Mouse (Mus musculus): ENCODE data around the gene Tmem107. TPM values are rescaled to one million over a fixed set of nuclear protein-coding genes. Genes with fewer than 3 reads are reported as not detected.

Gene Tmem107
- polyA plus RNA-seq, 1 experiment from 2014 or later, result 55.1 TPM

DNA sequence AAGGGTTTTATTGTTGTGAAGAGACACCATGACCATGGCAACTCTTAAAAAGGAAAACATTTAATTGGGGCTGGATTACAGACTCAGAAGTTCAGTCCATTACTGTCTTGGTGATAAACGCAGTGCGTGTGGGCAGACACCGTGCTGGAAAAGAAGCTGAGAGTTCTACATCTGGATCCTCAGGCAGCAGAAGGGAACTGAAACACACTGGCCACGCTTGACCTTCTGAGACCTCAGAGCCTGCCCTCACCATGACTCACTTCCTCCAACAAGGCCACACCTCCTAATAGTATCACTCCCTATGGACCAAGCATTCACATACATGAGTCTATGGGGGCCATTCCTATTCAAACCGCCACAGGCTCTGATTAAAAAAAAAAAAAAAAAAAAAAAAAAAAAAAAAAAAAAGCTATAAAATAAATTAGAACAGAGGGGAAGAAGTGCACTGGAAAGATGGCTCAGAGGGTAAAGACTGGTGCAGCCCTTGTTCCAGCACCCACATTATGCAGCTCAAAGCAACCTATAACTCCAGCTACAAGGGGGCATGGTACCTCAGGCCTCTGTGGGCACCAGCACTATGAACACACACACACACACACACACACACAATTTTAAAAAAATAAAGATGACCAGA, 8.3 kb downstream of the Tmem107 start:
- no peak for ATAC-seq
- Histone ChIP-seq H3K27me3 (no peaks in the 10 kb centered on the region), H3K9ac (no peak overlapping the region), H3K9me3 (replicated peaks) (no peaks in the 10 kb centered on the region), H3K4me3 (no peak overlapping the region), H3K4me1 (peaks cover 7% of the 10 kb centered on the region), H3K36me3 (ENCODE audit: poor library complexity, severe bottlenecking) (no peaks in the 10 kb centered on the region), H3K4me2 (no peak overlapping the region), H3K27ac (no peak overlapping the region)
- 83% methylated on average over 5 of the region's 5 CpGs for WGBS

DNA sequence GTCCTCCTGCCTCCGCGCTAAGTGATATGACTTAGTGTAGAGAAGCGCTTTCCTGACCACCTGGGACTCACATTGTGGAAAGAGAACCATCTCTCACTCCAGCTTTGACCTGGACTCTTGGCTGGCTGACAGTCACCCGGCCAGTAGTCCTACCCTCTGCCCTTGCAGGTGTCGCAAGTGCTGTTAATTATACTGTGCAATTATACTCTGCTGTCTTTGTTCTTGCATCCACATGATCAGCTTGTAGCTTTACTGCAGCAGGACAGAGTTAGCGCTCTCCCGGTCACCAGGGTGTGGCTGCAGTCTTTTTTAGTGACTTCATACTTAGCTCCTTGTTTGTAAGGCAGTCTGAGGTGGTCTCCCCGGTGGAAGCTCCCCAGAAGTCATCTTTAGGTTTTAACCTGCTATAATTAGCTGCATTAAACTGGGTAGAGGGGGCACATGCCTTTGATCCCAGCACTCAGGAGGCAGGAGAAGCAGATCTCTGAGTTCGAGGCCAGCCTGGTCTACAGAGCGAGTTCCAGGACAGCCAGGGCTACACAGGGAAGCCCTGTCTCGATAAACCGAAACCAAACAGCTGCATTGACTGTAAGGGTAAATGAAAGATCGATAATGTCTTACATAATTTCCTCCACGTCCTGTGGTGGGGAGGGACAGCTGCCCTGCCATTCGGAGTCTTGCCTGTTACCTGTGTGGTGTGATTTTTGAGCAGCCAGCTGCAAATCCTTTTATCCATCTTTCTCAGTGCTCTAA, 9.7 kb downstream of the Tmem107 start:
- Histone ChIP-seq H3K4me2 (no peak overlapping the region), H3K36me3 (ENCODE audit: poor library complexity, severe bottlenecking) (no peaks in the 10 kb centered on the region), H3K4me3 (no peak overlapping the region), H3K9ac (no peak overlapping the region), H3K9me3 (replicated peaks) (no peaks in the 10 kb centered on the region), H3K4me1 (no peaks in the 10 kb centered on the region), H3K27ac (no peak overlapping the region), H3K27me3 (no peaks in the 10 kb centered on the region)
- ATAC-seq, result no peak
- 82% methylated on average over 15 of the region's 15 CpGs for WGBS

DNA sequence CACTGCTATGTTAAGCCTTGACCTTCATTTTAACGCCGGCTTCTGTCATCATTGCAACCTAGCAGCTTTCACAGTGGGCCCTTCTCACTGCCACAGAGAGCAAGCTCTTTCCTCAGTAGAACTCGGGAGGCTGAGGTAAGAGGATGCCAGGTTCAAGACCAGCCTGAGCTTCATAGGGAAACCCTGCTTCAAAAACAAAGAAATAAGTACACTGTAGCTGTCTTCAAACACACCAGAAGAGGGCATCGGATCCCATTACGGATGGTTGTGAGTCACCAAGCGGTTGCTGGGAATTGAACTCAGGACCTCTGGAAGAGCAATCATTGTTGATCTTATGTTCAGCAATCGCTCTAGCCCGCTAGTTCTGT, 10.2 kb downstream of the Tmem107 start:
- Histone ChIP-seq H3K27ac (no peak overlapping the region), H3K9ac (no peak overlapping the region), H3K27me3 (no peaks in the 10 kb centered on the region), H3K36me3 (ENCODE audit: poor library complexity, severe bottlenecking) (no peaks in the 10 kb centered on the region), H3K9me3 (replicated peaks) (no peaks in the 10 kb centered on the region), H3K4me1 (no peaks in the 10 kb centered on the region), H3K4me2 (no peak overlapping the region), H3K4me3 (no peak overlapping the region)
- WGBS, result 90% methylated on average over 8 of the region's 8 CpGs
- ATAC-seq, result no peak

DNA sequence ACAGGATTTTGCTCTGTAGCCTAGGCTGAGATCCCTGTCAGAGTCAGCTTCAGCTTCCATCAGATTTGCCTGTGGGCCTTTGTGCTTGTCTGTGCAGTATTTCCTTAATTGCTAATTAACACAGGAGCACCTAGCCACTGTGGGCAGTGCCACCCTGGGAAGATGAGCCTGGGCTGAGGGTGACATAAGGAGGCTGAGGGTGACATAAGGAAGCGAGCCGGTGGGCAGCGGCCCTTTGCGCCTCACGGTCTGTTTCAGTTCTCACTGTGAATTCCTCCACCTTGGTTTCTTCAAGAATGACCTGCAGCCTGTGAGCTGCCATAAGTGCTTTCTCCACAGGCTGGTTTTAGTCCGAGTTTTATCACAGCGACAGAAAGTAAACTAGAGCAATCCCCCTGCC, 11.0 kb downstream of the Tmem107 start:
- Histone ChIP-seq H3K27me3 (no peaks in the 10 kb centered on the region), H3K4me2 (no peak overlapping the region), H3K36me3 (ENCODE audit: poor library complexity, severe bottlenecking) (no peaks in the 10 kb centered on the region), H3K4me1 (no peaks in the 10 kb centered on the region), H3K27ac (no peak overlapping the region), H3K9me3 (replicated peaks) (no peaks in the 10 kb centered on the region), H3K4me3 (no peak overlapping the region), H3K9ac (no peak overlapping the region)
- WGBS, result 88% methylated on average over 7 of the region's 7 CpGs
- no peak for ATAC-seq

DNA sequence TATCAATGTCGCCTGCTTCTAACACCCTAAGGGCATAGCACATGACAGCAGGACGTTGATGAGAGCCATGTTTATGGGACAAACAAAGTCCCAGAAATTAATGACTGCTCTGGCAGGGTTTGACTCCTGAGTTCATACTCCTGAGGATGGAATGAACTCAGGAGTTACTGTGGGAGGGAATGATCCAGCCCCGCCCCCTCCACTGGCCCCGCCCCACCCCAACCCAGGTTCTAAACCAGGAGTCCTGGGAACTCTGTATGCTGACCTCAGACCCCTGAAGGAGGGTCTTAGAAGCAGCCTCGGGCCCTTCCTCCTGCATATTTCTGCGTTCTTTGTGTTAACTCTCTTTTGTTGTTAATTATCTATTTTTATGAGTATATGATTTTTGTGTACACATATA, 15.0 kb downstream of the Tmem107 start:
- Histone ChIP-seq H3K4me1 (peaks cover 23% of the 10 kb centered on the region), H3K9ac (no peak overlapping the region), H3K36me3 (ENCODE audit: poor library complexity, severe bottlenecking) (peaks cover 10% of the 10 kb centered on the region), H3K9me3 (replicated peaks) (no peaks in the 10 kb centered on the region), H3K27me3 (no peaks in the 10 kb centered on the region), H3K4me3 (no peak overlapping the region), H3K4me2 (no peak overlapping the region), H3K27ac (no peak overlapping the region)
- ATAC-seq, result no peak
- WGBS, result 70% methylated on average over 6 of the region's 6 CpGs

DNA sequence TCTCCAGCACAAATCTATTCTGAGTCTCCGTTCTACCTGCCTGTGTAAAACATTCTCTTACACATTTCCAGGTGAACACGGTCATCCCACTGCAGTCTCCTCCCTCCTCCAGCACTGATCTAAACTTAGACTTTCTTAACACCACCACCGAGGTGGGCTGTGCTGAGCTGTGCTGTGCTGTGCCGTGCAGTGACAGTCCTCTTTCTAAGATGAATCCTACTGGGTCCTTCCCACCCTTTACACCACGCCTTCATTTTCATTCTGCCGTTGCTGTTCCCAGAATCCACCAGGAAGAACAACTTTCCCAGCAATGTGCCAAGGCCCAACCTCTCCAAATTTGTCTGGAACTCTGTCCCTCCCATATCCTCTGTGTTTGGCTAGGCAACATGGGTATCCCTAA, 15.8 kb downstream of the Tmem107 start:
- peaks cover 16% of the 10 kb centered on the region for H3K36me3 ChIP-seq (ENCODE audit: poor library complexity, severe bottlenecking)
- peaks cover 27% of the 10 kb centered on the region for H3K4me1 ChIP-seq
- H3K4me2 ChIP-seq, result no peak overlapping the region
- no peak overlapping the region for H3K4me3 ChIP-seq
- H3K27ac ChIP-seq, result no peak overlapping the region
- 74% methylated on average over 6 of the region's 6 CpGs for WGBS
- H3K9ac ChIP-seq, result no peak overlapping the region
- no peaks in the 10 kb centered on the region for H3K9me3 ChIP-seq (replicated peaks)
- ATAC-seq, result no peak
- no peaks in the 10 kb centered on the region for H3K27me3 ChIP-seq

DNA sequence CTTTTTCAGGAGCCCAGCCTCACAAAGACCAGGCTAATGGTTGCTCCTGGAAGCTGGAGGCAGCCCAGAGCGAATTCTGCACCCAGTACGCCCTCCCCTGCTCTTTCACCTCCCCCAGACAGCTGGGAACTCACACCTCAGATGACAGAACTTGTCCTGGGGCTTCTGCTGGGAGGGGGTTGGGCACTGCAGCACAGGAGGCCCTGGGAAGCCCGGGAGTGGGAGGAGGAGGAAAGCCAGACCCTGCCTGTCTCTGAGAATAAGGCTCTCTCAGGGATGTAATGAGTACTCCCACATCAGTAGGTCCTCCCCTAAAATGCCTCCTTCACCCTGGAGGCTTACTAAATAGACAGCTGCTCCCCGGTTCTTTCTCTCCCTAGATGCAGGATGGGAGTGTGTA, 16.5 kb downstream of the Tmem107 start:
- H3K27me3 ChIP-seq, result no peaks in the 10 kb centered on the region
- H3K36me3 ChIP-seq (ENCODE audit: poor library complexity, severe bottlenecking), result peaks cover 20% of the 10 kb centered on the region
- no peak overlapping the region for H3K4me3 ChIP-seq
- 37% methylated on average over 4 of the region's 4 CpGs for WGBS
- H3K9me3 ChIP-seq (replicated peaks), result no peaks in the 10 kb centered on the region
- ATAC-seq, result no peak
- H3K27ac ChIP-seq, result no peak overlapping the region
- peak overlapping the region; percentile 16; the same call in 1 of the 2 replicates for H3K9ac ChIP-seq
- no peak overlapping the region for H3K4me2 ChIP-seq
- peaks cover 27% of the 10 kb centered on the region for H3K4me1 ChIP-seq

DNA sequence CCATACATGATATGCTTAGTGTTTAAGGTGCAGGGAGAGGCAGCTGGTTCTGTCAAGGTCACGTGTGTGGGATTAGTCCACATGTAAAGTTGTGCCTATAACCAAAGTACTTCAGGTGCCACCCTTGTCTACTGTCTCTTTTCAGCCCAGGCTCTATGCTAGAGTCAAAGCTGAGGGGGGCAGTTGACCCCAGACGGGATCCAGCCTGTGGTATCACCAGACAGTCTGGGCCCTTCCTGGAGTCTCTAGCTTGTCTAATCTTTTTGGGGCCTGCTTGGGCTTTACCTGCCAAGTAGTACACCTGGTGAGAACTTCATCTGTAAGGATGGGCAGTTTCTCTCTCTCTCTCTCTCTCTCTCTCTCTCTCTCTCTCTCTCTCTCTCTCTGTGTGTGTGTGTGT, 17.0 kb downstream of the Tmem107 start:
- H3K4me3 ChIP-seq, result peak overlapping the region; percentile 99; the same call in 1 of the 2 replicates
- no peaks in the 10 kb centered on the region for H3K27me3 ChIP-seq
- ATAC-seq, result no peak
- peaks cover 27% of the 10 kb centered on the region for H3K4me1 ChIP-seq
- H3K9ac ChIP-seq, result no peak overlapping the region; the same call in 1 of the 2 replicates
- no peak overlapping the region; the same call in 1 of the 2 replicates for H3K4me2 ChIP-seq
- 73% methylated on average over 2 of the region's 2 CpGs for WGBS
- H3K36me3 ChIP-seq (ENCODE audit: poor library complexity, severe bottlenecking), result peaks cover 23% of the 10 kb centered on the region
- H3K9me3 ChIP-seq (replicated peaks), result no peaks in the 10 kb centered on the region
- peak overlapping the region; percentile 95 for H3K27ac ChIP-seq

DNA sequence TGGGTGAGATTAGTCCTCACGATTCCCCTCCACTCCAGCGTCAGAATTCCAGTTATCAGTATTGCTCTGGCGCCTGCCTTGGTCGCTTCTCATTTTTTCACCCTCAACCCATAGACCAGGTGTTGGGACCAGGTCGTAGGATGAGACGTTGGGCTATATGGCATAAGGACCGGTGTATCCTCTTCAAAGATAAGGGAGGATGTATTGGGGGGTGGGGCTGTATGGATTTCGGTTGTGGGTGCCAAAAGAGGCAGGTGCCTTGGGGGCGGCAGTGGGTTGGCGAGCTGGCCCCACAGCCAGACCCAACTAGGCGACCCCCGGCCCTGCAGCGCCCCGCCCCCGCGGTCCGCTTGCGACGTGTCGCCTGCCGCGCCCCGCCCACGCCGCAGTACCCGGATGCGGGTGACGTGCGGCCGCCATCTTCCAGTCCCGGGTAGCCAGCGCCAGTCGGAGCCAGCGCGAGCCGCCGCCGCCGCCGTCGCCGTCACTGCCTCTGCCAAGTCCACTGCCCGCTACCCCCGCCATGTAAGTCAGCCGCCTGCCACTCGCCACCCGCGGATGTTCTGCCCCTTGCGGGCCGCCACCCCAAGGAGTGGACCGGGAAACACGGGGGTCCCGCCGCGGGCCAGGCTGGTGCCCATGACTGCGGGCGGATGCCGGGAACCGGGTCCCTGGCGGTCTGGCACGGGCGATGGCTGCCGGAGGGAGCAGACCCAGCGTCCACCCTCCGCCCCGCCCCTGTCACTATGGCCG, 17.7 kb downstream of the Tmem107 start, which contains the start of gene Vamp2:
Vamp2 (plus strand) TSS at position 388 of the 753 bp plus-strand sequence.
- H3K9me3 ChIP-seq (replicated peaks), result no peaks in the 10 kb centered on the region
- H3K9ac ChIP-seq, result peak within 1 kb of the TSS; percentile 99
- H3K4me2 ChIP-seq, result peak within 1 kb of the TSS; percentile 99
- peak within 1 kb of the TSS; percentile 99 for H3K4me3 ChIP-seq
- peaks cover 27% of the 10 kb centered on the region for H3K4me1 ChIP-seq
- ATAC-seq, result peak; percentile 93
- H3K36me3 ChIP-seq (ENCODE audit: poor library complexity, severe bottlenecking), result peaks cover 26% of the 10 kb centered on the region
- no peaks in the 10 kb centered on the region for H3K27me3 ChIP-seq
- WGBS, result 1% methylated on average over 49 of the region's 67 CpGs
- peak within 1 kb of the TSS; percentile 95 for H3K27ac ChIP-seq

DNA sequence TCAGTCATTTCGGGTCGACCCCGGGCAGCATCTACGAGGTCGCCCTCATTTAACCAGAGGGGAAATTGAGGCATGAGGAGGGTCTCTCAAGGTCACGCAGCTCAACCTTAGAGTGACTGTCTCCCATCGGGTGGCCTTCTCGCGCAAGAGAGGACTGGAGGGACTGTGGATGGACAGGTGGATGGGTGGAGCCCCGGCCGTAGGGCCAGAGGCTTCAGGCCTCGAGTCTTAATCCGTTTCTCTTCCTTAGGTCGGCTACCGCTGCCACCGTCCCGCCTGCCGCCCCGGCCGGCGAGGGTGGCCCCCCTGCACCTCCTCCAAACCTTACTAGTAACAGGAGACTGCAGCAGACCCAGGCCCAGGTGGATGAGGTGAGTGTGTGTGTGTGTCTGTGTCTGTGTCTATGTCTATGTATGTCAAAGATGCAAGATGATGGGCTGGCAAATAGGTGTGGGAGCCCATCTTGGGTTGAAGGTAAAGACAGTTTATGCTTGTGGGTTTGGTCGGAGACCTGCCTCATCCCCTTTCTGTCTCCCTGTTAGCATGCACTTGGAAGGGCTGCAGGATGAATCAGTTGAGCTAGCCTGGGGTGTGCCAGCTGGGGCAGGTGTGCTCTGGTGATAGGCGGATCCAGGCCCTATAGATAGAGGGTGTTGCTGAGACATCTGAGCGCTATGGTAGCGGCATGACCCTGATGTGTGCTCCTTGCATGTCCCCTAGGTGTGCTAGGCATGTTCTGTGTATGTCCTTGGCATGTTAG, 18.4 kb downstream of the Tmem107 start:
- Histone ChIP-seq H3K9me3 (replicated peaks) (no peaks in the 10 kb centered on the region), H3K4me3 (peak overlapping the region; percentile 99)
- WGBS, result 12% methylated on average over 25 of the region's 25 CpGs

DNA sequence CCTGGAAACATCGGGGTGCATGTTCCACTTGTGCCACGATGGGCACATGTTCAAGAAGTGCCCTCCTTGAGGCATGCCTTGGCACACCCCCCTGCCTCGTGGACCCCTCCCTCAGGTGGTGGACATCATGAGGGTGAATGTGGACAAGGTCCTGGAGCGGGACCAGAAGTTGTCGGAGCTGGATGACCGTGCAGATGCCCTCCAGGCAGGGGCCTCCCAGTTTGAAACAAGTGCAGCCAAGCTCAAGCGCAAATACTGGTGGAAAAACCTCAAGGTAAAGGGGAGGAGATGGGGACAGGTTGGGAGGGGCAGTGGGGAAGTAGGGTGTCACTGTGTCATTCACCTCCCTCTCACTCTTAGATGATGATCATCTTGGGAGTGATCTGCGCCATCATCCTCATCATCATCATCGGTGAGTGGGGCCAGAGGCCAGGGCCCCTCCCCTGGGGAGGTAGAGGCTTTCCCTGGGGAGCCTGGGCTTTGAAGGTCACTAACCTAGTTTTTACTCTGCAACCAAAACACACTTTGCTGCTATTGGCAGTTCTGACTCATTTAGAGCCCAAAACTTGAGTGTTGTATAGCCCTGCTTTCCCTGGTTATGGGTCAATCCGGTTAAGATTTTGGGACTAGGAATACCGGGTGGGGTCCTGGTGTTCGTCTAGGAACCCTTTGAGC, 19.1 kb downstream of the Tmem107 start:
- peaks cover 34% of the 10 kb centered on the region for H3K4me1 ChIP-seq
- peak overlapping the region; percentile 99 for H3K4me3 ChIP-seq
- 88% methylated on average over 12 of the region's 12 CpGs for WGBS
- H3K9me3 ChIP-seq (replicated peaks), result no peaks in the 10 kb centered on the region
- H3K4me2 ChIP-seq, result peak overlapping the region; percentile 99
- H3K36me3 ChIP-seq (ENCODE audit: poor library complexity, severe bottlenecking), result peaks cover 26% of the 10 kb centered on the region
- no peak overlapping the region; the same call in 1 of the 2 replicates for H3K27ac ChIP-seq
- H3K27me3 ChIP-seq, result no peaks in the 10 kb centered on the region
- H3K9ac ChIP-seq, result peak overlapping the region; percentile 99
- ATAC-seq, result no peak

More for the DNA sequence above, 18.4 kb downstream of the Tmem107 start:
- Histone ChIP-seq H3K4me2 (peak overlapping the region; percentile 99), H3K36me3 (ENCODE audit: poor library complexity, severe bottlenecking) (peaks cover 26% of the 10 kb centered on the region), H3K9ac (peak overlapping the region; percentile 99), H3K4me1 (peaks cover 29% of the 10 kb centered on the region), H3K27me3 (no peaks in the 10 kb centered on the region), H3K27ac (peak overlapping the region; percentile 95)
- ATAC-seq, result peak; percentile 36
